Mouse (Mus musculus): ENCODE data around the gene Thrb.

The Thrb gene

GRCm38 (mm10) chr14:17868326-17868725, 208.3 kb downstream of the Thrb start:
- no peak for DNase-seq (ENCODE audit: low read depth, low spot score)

- no peak for DNase-seq (ENCODE audit: low read depth, low spot score)
These were observed 215.9 kb downstream of the Thrb start for GRCm38 (mm10) chr14:17875946-17876345.

- no peak for DNase-seq (ENCODE audit: low read depth, low spot score)
These were observed 219.4 kb downstream of the Thrb start for GRCm38 (mm10) chr14:17879446-17879845.

- no peak for DNase-seq (ENCODE audit: low read depth, low spot score)
These were observed 224.8 kb downstream of the Thrb start for GRCm38 (mm10) chr14:17884884-17885283.

GRCm38 (mm10) chr14:17885320-17885719, 225.3 kb downstream of the Thrb start:
- no peak for DNase-seq (ENCODE audit: low read depth, low spot score)

GRCm38 (mm10) chr14:17894791-17895190, 234.7 kb downstream of the Thrb start:
- DNase-seq (ENCODE audit: low read depth, low spot score), result no peak

- DNase-seq (ENCODE audit: low read depth, low spot score), result no peak
These were observed 239.8 kb downstream of the Thrb start for GRCm38 (mm10) chr14:17899733-17900413.

- no peak for DNase-seq (ENCODE audit: low read depth, low spot score)
These were observed 240.3 kb downstream of the Thrb start for GRCm38 (mm10) chr14:17900414-17900795.

- DNase-seq (ENCODE audit: low read depth, low spot score), result no peak
These were observed 242.4 kb downstream of the Thrb start for GRCm38 (mm10) chr14:17902426-17902825.

- DNase-seq (ENCODE audit: low read depth, low spot score), result no peak
These were observed 243.1 kb downstream of the Thrb start for GRCm38 (mm10) chr14:17903121-17903520.

GRCm38 (mm10) chr14:17904554-17904953, 244.5 kb downstream of the Thrb start:
- DNase-seq (ENCODE audit: low read depth, low spot score), result peak; percentile 14

- DNase-seq (ENCODE audit: low read depth, low spot score), result no peak
These were observed 245.6 kb downstream of the Thrb start for GRCm38 (mm10) chr14:17905627-17906026.

- no peak for DNase-seq (ENCODE audit: low read depth, low spot score)
These were observed 246.9 kb downstream of the Thrb start for GRCm38 (mm10) chr14:17906931-17907330.

GRCm38 (mm10) chr14:17911157-17911556, 251.1 kb downstream of the Thrb start:
- DNase-seq (ENCODE audit: low read depth, low spot score), result no peak

- DNase-seq (ENCODE audit: low read depth, low spot score), result no peak
These were observed 252.6 kb downstream of the Thrb start for GRCm38 (mm10) chr14:17912573-17913207.

GRCm38 (mm10) chr14:17915556-17915955, 255.5 kb downstream of the Thrb start:
- DNase-seq (ENCODE audit: low read depth, low spot score), result no peak

- DNase-seq (ENCODE audit: low read depth, low spot score), result no peak
These were observed 256.6 kb downstream of the Thrb start for GRCm38 (mm10) chr14:17916651-17917050.

GRCm38 (mm10) chr14:17917124-17917763, 257.2 kb downstream of the Thrb start:
- no peak for DNase-seq (ENCODE audit: low read depth, low spot score)

- no peak for DNase-seq (ENCODE audit: low read depth, low spot score)
These were observed 257.8 kb downstream of the Thrb start for GRCm38 (mm10) chr14:17917899-17918298.

GRCm38 (mm10) chr14:17922807-17923704, 263.0 kb downstream of the Thrb start:
- no peak for DNase-seq (ENCODE audit: low read depth, low spot score)

GRCm38 (mm10) chr14:17927469-17927868, 267.4 kb downstream of the Thrb start:
- peak; percentile 8 for DNase-seq (ENCODE audit: low read depth, low spot score)

GRCm38 (mm10) chr14:17929585-17929984, 269.5 kb downstream of the Thrb start:
- no peak for DNase-seq (ENCODE audit: low read depth, low spot score)

Measured in ES-CJ7 (cell line).